Mouse (Mus musculus) kidney, adult 8-10 months (tissue): Measurements from ENCODE around the gene Ephb1.
A peak's percentile ranks its signal among the peaks of the same experiment; 100 is the strongest.

Experiments used
- DNase-seq, 2 experiments: peaks; one replicate each; pipeline ENCODE4 v3.0.0; 2022

Gene Ephb1

GRCm38 (mm10) chr9:102033231-102033630, 321.3 kb downstream of the Ephb1 start:
- no peak for DNase-seq

DNA sequence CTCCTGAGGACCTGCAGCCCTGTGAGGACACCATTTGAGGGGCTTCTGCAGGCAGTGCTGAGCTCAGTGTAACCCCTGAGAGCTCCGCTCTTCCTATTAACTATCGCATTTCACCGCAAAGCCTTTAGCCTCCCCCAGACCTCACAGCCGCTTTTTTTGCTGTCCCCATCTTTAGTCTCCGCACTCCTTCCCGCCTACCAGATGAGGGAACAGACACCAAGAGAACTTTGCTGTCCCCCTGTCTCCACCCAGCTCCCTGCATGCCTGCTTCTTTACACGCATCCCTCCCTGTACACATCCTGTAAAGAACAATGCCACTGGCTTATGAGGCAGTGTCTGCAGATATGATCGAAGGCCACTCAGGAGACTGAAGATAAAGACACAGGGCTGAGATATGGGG, 322.1 kb downstream of the Ephb1 start:
- no peak for DNase-seq

GRCm38 (mm10) chr9:102029661-102030060, 324.8 kb downstream of the Ephb1 start:
- DNase-seq = no peak

GRCm38 (mm10) chr9:102026136-102026535, 328.4 kb downstream of the Ephb1 start:
- no peak for DNase-seq

GRCm38 (mm10) chr9:102025141-102025540, 329.4 kb downstream of the Ephb1 start:
- DNase-seq = no peak

- DNase-seq = no peak
Observed at GRCm38 (mm10) chr9:102015516-102015915, 339.0 kb downstream of the Ephb1 start.

GRCm38 (mm10) chr9:102007706-102008105, 346.8 kb downstream of the Ephb1 start:
- no peak for DNase-seq

DNA sequence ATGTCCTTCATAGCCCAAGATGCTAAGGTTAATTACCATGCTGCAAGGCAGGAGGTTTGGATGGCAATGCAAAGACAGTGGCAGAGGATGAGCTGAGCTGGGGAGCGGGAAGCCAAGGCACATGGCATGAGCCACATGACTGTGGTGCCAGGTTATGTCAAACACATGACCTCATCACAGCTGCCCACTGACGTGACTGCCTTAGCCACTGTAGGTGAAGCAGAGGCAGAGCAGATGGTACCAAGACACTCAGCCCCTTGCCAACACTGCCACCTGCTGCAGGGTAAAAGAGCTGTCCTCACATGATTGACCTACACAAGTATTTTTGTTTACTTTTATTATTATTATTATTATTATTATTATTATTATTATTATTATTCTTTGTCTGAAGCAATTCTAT, 348.0 kb downstream of the Ephb1 start:
- DNase-seq = peak in 1 of 2 experiments; percentile 12

DNA sequence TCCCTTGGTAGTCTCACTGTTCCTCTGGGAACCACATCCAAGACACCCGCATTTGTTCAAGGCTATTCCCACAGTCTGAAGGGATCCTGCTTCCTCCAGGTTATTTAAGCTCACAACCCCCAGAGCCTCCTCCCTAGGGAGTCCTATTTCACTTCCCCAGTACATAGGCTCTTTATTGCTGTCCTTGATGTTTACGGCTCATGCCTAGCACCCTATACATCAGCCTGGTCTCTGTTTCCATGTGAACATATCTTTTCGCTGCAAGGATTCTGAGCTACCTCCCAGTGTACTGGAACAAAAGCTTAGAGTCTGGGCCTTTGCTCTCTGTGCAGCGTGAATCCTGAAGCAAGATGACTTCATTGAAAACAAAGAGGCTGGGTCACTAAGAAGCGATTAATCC, 351.6 kb downstream of the Ephb1 start:
- DNase-seq = no peak

DNA sequence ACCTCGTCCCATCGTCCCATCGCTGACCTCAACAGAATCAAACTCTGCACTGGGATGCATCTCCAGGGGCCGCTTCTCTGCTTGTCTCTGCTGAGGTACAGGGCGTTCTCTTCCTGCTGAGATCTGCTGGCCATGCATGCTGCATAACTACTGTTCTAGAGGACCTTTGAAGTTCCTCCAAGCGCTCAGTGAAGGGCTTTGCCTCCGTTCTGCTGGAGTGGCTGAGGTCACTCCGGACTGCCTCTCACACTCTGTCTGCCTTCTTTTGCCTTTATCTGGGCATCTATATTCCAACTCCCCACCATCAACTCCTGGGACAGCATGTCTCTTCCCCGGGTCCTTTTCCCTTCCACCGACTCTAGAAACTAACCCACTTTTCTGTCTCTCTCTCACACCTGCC, 352.3 kb downstream of the Ephb1 start:
- DNase-seq = no peak

- DNase-seq = no peak
Observed at GRCm38 (mm10) chr9:102001633-102002165, 352.8 kb downstream of the Ephb1 start.

DNA sequence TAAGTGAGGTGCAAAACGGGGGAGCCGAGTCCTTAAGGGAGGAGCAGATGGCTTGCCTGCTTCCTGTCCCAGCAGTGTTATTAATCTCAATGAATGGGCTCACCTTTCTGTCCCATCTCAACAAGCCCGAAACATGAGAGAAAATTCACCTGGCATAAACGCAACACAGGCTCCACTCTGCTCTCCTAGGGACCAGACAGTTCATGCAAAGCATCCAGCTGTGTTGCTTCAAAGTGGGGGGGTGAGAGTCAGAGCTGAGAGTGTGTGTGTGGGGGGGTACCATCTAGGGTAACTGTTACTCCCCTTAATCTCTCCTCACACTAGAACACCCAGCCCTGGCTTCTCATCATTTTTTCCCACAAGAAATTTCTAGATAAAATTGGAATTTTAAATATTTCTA, 354.8 kb downstream of the Ephb1 start:
- no peak for DNase-seq

DNA sequence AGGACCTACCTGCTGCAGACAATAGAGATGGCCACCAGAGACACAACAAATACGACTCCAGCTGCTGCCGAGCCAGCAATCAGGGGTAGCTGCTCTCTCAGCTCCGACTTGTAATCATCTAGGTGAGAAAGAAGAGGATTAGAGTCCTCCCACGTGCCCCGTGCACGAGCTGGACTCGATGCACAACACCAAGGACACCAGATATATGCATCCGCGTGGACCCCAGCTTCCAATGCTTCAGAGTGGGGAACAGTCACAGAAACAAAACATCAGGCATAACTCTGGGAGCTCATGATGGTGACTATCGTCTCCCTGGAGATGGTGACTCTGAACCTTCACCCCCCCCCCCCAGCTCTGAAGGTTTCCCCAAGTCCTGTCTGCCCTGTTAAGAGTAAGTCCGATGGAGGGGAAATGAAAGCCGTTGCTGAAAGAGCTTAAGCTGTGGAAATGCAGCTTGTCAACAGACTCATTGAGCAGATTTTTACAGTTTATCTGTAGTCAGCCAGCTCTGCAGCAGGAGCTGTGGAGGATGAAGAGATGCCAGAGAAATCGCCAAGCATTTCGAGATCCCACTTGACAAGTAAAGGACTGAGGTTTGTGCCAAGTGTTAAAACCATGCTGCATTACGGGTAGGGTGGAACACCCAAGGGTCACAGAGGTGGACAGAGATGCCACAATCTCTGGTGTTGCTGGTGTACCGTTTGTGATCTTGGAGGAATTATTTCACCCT, 357.6 kb downstream of the Ephb1 start:
- no peak for DNase-seq

- DNase-seq = no peak
Observed at GRCm38 (mm10) chr9:101996183-101996582, 358.3 kb downstream of the Ephb1 start.

DNA sequence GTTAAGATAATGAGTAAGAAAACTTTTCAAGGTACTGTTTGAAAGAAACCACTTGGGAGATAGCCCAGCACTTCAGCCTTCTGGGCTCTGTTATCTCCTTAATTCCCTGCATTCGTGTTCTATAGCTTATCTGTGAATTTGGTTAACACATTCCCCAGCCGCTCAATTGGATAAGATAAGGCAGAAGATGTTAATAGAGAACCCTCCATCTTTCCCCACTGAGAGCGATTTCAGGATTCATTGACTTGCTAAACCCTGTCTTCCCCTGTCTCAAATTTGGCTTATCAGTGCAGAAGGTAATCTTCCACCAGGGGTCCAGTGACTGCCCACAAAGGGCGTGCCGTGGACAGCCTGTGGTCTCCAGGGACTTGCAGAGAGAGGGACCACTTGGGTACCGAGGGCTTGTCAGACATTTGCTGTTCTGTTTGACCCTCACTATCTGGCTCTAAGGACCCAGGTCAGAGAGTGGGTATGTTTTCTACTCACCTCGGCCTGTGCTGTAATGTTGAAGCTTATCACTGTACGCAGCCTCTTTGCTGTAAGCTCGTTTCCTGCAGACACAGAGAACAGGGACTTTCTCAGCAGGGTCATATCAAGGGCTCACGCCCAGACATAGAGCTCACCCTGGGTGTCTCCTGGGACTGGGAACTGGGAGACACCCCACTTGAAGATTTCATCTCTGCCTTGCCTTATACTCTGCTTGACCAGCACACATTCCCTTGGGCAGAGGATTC, 358.9 kb downstream of the Ephb1 start:
- no peak for DNase-seq

GRCm38 (mm10) chr9:101994086-101994485, 360.4 kb downstream of the Ephb1 start:
- DNase-seq = no peak

GRCm38 (mm10) chr9:101990836-101991235, 363.7 kb downstream of the Ephb1 start:
- DNase-seq = no peak

GRCm38 (mm10) chr9:101990032-101990431, 364.5 kb downstream of the Ephb1 start:
- no peak for DNase-seq

- no peak for DNase-seq
Observed at GRCm38 (mm10) chr9:101986910-101987309, 367.6 kb downstream of the Ephb1 start.

DNA sequence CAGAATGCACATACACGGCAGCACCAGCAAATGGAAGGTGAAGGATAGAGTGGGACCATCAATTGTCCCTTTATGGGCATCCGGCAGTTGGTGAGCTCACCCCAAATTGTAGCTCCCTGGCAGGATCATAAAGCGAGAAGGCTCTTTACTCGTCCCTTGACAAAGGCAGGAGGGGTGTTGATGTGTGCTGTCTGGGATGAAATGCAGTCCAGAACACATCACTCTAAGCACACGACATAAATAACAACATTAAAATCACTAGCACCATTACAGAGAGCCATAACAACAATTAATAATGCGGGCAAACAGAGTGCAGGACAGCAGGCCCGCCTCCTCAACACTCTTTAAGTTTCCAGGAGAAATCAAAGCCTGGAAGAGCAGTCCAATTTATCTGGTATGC, 372.1 kb downstream of the Ephb1 start:
- DNase-seq = no peak

DNA sequence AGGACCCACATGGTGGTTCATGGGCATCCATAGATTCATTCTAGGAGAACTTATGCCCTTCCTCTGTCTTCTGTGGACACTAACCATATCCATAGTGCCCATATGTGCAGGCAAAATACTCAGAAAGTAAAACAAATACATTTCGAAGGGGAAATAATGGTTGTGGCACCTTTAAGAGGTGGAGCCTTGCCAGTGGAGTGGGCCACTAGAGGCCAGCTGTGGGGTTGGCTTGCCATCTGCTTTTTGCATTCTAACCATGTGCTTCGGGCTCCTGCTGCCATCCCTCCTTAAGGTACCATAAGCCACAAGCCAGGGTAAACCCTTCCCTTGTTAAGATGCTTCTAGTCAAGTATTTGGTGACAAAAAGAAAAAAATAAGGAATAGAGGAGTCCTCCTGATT, 373.3 kb downstream of the Ephb1 start:
- DNase-seq = no peak

DNA sequence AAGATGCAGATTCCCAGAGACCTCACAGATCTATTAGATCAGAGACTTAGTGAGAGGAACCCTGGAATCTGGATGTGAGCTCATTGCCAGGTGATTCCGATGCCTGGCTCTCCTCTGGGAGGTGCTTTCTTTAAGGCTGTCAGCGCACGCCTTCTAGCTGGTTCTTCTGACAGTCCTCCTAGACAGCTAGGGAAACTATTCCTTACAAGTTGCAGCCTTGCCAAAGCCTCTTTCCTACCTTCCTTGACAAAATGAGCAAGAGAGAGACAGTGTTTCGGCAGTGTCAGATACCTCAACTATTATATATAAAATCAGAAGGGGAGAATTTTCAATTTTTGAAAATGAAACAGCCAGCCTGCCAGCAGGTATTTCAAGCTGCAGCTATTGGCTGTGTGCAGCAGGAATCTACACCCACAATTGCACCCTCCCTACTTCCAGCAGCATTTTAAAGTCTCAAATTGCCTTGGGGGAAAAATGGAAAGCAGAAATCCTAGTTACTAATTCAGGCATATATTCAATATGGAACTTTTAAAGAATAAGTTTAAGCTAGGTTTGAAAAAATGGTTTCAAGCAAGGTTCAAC, 377.5 kb downstream of the Ephb1 start:
- no peak for DNase-seq

DNA sequence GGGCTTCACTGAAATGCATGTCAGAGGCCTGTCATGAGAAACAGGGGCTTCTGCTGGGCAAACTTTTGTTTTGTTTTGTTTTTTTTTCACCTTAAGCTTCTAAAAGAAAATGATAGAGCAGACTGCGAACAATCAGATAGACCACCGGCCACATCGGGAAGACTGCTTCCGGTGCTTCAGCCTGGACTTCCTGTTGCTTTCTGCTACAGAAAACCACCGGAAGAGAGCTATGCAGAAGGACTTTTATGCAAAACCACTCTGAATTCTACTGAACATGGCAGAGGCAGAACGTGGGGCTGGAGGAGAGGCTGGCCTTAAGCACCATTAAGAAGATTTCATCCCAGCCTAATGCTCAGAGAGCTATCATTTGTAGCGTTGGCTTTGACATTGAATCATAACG, 382.2 kb downstream of the Ephb1 start:
- DNase-seq = no peak

- no peak for DNase-seq
Observed at GRCm38 (mm10) chr9:101971806-101972205, 382.7 kb downstream of the Ephb1 start.
